Mouse (Mus musculus): ENCODE data around the gene Npcd. TPM values are rescaled to one million over a fixed set of nuclear protein-coding genes. Genes with fewer than 3 reads are reported as not detected.
A peak's percentile ranks its signal among the peaks of the same experiment; 100 is the strongest.

The Npcd gene
- polyA plus RNA-seq (2014; fragmentation: Nextera tagmentation; extraction: Ambion mirVana): 0.54 TPM in 1 of 2 replicates, not detected in the other

- H3K27ac ChIP-seq (replicated peaks in 1 of 2; ENCODE audit: control insufficient read depth in 1 of 2, insufficient read depth in 1 of 2, low read depth in 2 of 2, low read length in 2 of 2): peak within 1 kb of the TSS; percentile 91 to 94
- H3K4me1 ChIP-seq (ENCODE audit: control insufficient read depth in 2 of 2, insufficient read depth in 2 of 2, low read length in 2 of 2): peaks cover 14 to 27% of the 10 kb centered on the region in 2 experiments
- H3K9ac ChIP-seq (ENCODE audit: low read length): peak within 1 kb of the TSS; percentile 96
- H3K4me3 ChIP-seq (ENCODE audit: control insufficient read depth in 1 of 2, insufficient read depth in 1 of 2, low read depth in 1 of 2, low read length in 2 of 2): peak within 1 kb of the TSS; percentile 82 to 92
- no peaks in the 10 kb centered on the region for H3K27me3 ChIP-seq (ENCODE audit: control insufficient read depth, insufficient read depth, low read length)
- H3K36me3 ChIP-seq (ENCODE audit: control insufficient read depth, insufficient read depth, low read length): peaks cover 7% of the 10 kb centered on the region
- no peaks in the 10 kb centered on the region for H3K9me3 ChIP-seq (ENCODE audit: control insufficient read depth, low read length)
- 2% methylated on average over 54 of the region's 58 CpGs for whole genome bisulfite sequencing
- peak within 1 kb of the TSS; percentile 80 for H3K4me2 ChIP-seq (ENCODE audit: low read length)
- ATAC-seq (ENCODE audit: insufficient number of reproducible peaks, insufficient read depth, low FRiP score, low read depth): peak; percentile 85
These were observed at the start of gene Npcd, which contains the start of gene Cbx6 for GRCm38 (mm10) chr15:79834130-79834880. Npcd (minus strand) TSS chr15:79834237. Cbx6 (minus strand) TSS chr15:79834688.

GRCm38 (mm10) chr15:79883352-79883822, 49.4 kb upstream of the Npcd start:
- WGBS: under 1% methylated on average over 30 of the region's 30 CpGs
- Histone ChIP-seq H3K27me3 (ENCODE audit: control insufficient read depth, insufficient read depth, low read length) (no peaks in the 10 kb centered on the region), H3K9ac (ENCODE audit: low read length) (peak overlapping the region; percentile 77), H3K4me3 (ENCODE audit: control insufficient read depth in 1 of 2, insufficient read depth in 1 of 2, low read depth in 1 of 2, low read length in 2 of 2) (peak overlapping the region; percentile 51 to 77), H3K4me1 (ENCODE audit: control insufficient read depth in 2 of 2, insufficient read depth in 2 of 2, low read length in 2 of 2) (peaks cover 20 to 25% of the 10 kb centered on the region in 2 experiments), H3K27ac (replicated peaks in 1 of 2; ENCODE audit: control insufficient read depth in 1 of 2, insufficient read depth in 1 of 2, low read depth in 2 of 2, low read length in 2 of 2) (peak overlapping the region; percentile 75 to 88), H3K4me2 (ENCODE audit: low read length) (peak overlapping the region; percentile 71), H3K9me3 (ENCODE audit: control insufficient read depth, low read length) (no peaks in the 10 kb centered on the region), H3K36me3 (ENCODE audit: control insufficient read depth, insufficient read depth, low read length) (no peaks in the 10 kb centered on the region)
- peak; percentile 72 for ATAC-seq (ENCODE audit: insufficient number of reproducible peaks, insufficient read depth, low FRiP score, low read depth)

- peak overlapping the region; percentile 77 for H3K9ac ChIP-seq (ENCODE audit: low read length)
- WGBS: 25% methylated on average over 19 of the region's 19 CpGs
These were observed 48.7 kb upstream of the Npcd start for GRCm38 (mm10) chr15:79882623-79883267.

GRCm38 (mm10) chr15:79880477-79880876, 46.4 kb upstream of the Npcd start:
- H3K27me3 ChIP-seq (ENCODE audit: control insufficient read depth, insufficient read depth, low read length): no peaks in the 10 kb centered on the region
- WGBS: 81% methylated on average over 3 of the region's 3 CpGs
- no peaks in the 10 kb centered on the region for H3K9me3 ChIP-seq (ENCODE audit: control insufficient read depth, low read length)
- H3K4me3 ChIP-seq (ENCODE audit: control insufficient read depth in 1 of 2, insufficient read depth in 1 of 2, low read depth in 1 of 2, low read length in 2 of 2): no peak overlapping the region
- no peak for ATAC-seq (ENCODE audit: insufficient number of reproducible peaks, insufficient read depth, low FRiP score, low read depth)
- no peak overlapping the region for H3K9ac ChIP-seq (ENCODE audit: low read length)
- H3K4me1 ChIP-seq (ENCODE audit: control insufficient read depth in 2 of 2, insufficient read depth in 2 of 2, low read length in 2 of 2): peaks cover 20 to 25% of the 10 kb centered on the region in 2 experiments
- no peaks in the 10 kb centered on the region for H3K36me3 ChIP-seq (ENCODE audit: control insufficient read depth, insufficient read depth, low read length)
- no peak overlapping the region for H3K4me2 ChIP-seq (ENCODE audit: low read length)
- peak overlapping the region in 1 of 2 experiments; percentile 95; a peak in 1 of 4 replicates for H3K27ac ChIP-seq (replicated peaks in 1 of 2; ENCODE audit: control insufficient read depth in 1 of 2, insufficient read depth in 1 of 2, low read depth in 2 of 2, low read length in 2 of 2)

More at GRCm38 (mm10) chr15:79882623-79883267, 48.7 kb upstream of the Npcd start:
- peak overlapping the region; percentile 14 to 51 for H3K4me3 ChIP-seq (ENCODE audit: control insufficient read depth in 1 of 2, insufficient read depth in 1 of 2, low read depth in 1 of 2, low read length in 2 of 2)
- H3K4me1 ChIP-seq (ENCODE audit: control insufficient read depth in 2 of 2, insufficient read depth in 2 of 2, low read length in 2 of 2): peaks cover 20 to 25% of the 10 kb centered on the region in 2 experiments
- no peaks in the 10 kb centered on the region for H3K36me3 ChIP-seq (ENCODE audit: control insufficient read depth, insufficient read depth, low read length)
- no peak for ATAC-seq (ENCODE audit: insufficient number of reproducible peaks, insufficient read depth, low FRiP score, low read depth)
- H3K27ac ChIP-seq (replicated peaks in 1 of 2; ENCODE audit: control insufficient read depth in 1 of 2, insufficient read depth in 1 of 2, low read depth in 2 of 2, low read length in 2 of 2): peak overlapping the region in 1 of 2 experiments; percentile 75; a peak in 2 of 4 replicates
- H3K9me3 ChIP-seq (ENCODE audit: control insufficient read depth, low read length): no peaks in the 10 kb centered on the region
- peak overlapping the region; percentile 71 for H3K4me2 ChIP-seq (ENCODE audit: low read length)
- H3K27me3 ChIP-seq (ENCODE audit: control insufficient read depth, insufficient read depth, low read length): no peaks in the 10 kb centered on the region

- peaks cover 20 to 25% of the 10 kb centered on the region in 2 experiments for H3K4me1 ChIP-seq (ENCODE audit: control insufficient read depth in 2 of 2, insufficient read depth in 2 of 2, low read length in 2 of 2)
- H3K4me2 ChIP-seq (ENCODE audit: low read length): peak overlapping the region; percentile 59
- H3K4me3 ChIP-seq (ENCODE audit: control insufficient read depth in 1 of 2, insufficient read depth in 1 of 2, low read depth in 1 of 2, low read length in 2 of 2): peak overlapping the region; percentile 10
- ATAC-seq (ENCODE audit: insufficient number of reproducible peaks, insufficient read depth, low FRiP score, low read depth): peak; percentile 88
- H3K36me3 ChIP-seq (ENCODE audit: control insufficient read depth, insufficient read depth, low read length): no peaks in the 10 kb centered on the region
- no peaks in the 10 kb centered on the region for H3K9me3 ChIP-seq (ENCODE audit: control insufficient read depth, low read length)
- no peaks in the 10 kb centered on the region for H3K27me3 ChIP-seq (ENCODE audit: control insufficient read depth, insufficient read depth, low read length)
- H3K9ac ChIP-seq (ENCODE audit: low read length): peak overlapping the region; percentile 62
- H3K27ac ChIP-seq (replicated peaks in 1 of 2; ENCODE audit: control insufficient read depth in 1 of 2, insufficient read depth in 1 of 2, low read depth in 2 of 2, low read length in 2 of 2): peak overlapping the region; percentile 95 to 98
- 6% methylated on average over 13 of the region's 13 CpGs for WGBS
These were observed 45.3 kb upstream of the Npcd start for GRCm38 (mm10) chr15:79879319-79879718.

GRCm38 (mm10) chr15:79878725-79879136, 44.7 kb upstream of the Npcd start:
- 37% methylated on average over 6 of the region's 6 CpGs for WGBS
- Histone ChIP-seq H3K4me2 (ENCODE audit: low read length) (peak overlapping the region; percentile 59), H3K9ac (ENCODE audit: low read length) (peak overlapping the region; percentile 62)

GRCm38 (mm10) chr15:79875261-79875995, 41.4 kb upstream of the Npcd start:
- 85% methylated on average over 18 of the region's 18 CpGs for WGBS
- no peak for ATAC-seq (ENCODE audit: insufficient number of reproducible peaks, insufficient read depth, low FRiP score, low read depth)
- H3K27ac ChIP-seq (replicated peaks in 1 of 2; ENCODE audit: control insufficient read depth in 1 of 2, insufficient read depth in 1 of 2, low read depth in 2 of 2, low read length in 2 of 2): no peak overlapping the region

More at GRCm38 (mm10) chr15:79878725-79879136, 44.7 kb upstream of the Npcd start:
- Histone ChIP-seq H3K9me3 (ENCODE audit: control insufficient read depth, low read length) (no peaks in the 10 kb centered on the region), H3K4me3 (ENCODE audit: control insufficient read depth in 1 of 2, insufficient read depth in 1 of 2, low read depth in 1 of 2, low read length in 2 of 2) (peak overlapping the region; percentile 10; a peak in 3 of 4 replicates), H3K36me3 (ENCODE audit: control insufficient read depth, insufficient read depth, low read length) (no peaks in the 10 kb centered on the region), H3K27me3 (ENCODE audit: control insufficient read depth, insufficient read depth, low read length) (no peaks in the 10 kb centered on the region), H3K27ac (replicated peaks in 1 of 2; ENCODE audit: control insufficient read depth in 1 of 2, insufficient read depth in 1 of 2, low read depth in 2 of 2, low read length in 2 of 2) (peak overlapping the region; percentile 95 to 98), H3K4me1 (ENCODE audit: control insufficient read depth in 2 of 2, insufficient read depth in 2 of 2, low read length in 2 of 2) (peaks cover 20 to 25% of the 10 kb centered on the region in 2 experiments)
- 0 out of 2 replicates have a peak, but pooled peaks have one; percentile 4 for ATAC-seq (ENCODE audit: insufficient number of reproducible peaks, insufficient read depth, low FRiP score, low read depth)

More at GRCm38 (mm10) chr15:79875261-79875995, 41.4 kb upstream of the Npcd start:
- Histone ChIP-seq H3K9ac (ENCODE audit: low read length) (no peak overlapping the region), H3K4me2 (ENCODE audit: low read length) (no peak overlapping the region), H3K4me1 (ENCODE audit: control insufficient read depth in 2 of 2, insufficient read depth in 2 of 2, low read length in 2 of 2) (peaks cover 14 to 19% of the 10 kb centered on the region in 2 experiments), H3K27me3 (ENCODE audit: control insufficient read depth, insufficient read depth, low read length) (no peaks in the 10 kb centered on the region), H3K36me3 (ENCODE audit: control insufficient read depth, insufficient read depth, low read length) (no peaks in the 10 kb centered on the region), H3K9me3 (ENCODE audit: control insufficient read depth, low read length) (no peaks in the 10 kb centered on the region), H3K4me3 (ENCODE audit: control insufficient read depth in 1 of 2, insufficient read depth in 1 of 2, low read depth in 1 of 2, low read length in 2 of 2) (no peak overlapping the region)

Measured in heart, embryonic 14.5 days (tissue).